7 mouse cellular contexts compared by ENCODE assay signal in the genomic region with DNA sequence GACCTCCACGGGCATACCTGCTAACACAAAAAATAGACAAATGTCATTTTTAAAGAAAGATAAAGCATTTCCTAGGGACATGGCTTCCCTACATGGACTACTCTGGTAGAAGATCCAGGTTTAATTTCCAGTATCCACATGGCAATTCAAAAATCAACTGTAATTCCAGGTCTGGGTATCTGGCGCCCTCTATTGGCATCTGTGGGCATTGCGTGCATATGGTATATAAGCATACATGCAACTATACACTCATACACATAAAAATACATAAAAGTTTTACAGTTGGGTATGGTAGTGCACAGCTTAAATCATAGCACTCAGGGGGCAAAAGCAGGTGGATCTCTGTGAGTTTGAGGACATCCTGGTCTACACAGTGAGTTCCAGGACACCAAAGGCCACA. TPM values are rescaled to one million over a fixed set of nuclear protein-coding genes. Genes with fewer than 3 reads are reported as not detected.
DNase-seq lines count a peak whose midpoint lies in the region; ATAC-seq and TF ChIP-seq lines count a peak whose summit lies in the region.

No protein-coding gene starts in this region.

- TF ChIP-seq CTCF in kidney, postnatal 0 days (IDR thresholded peaks at IDR 0.05; ENCODE audit: low read depth): peak; percentile 58
- TF ChIP-seq CTCF in E14TG2a.4 (conservative IDR thresholded peaks at IDR 0.05; ENCODE audit: low read length): peak; percentile 99

- H3K4me3 ChIP-seq in kidney, postnatal 0 days (replicated peaks; ENCODE audit: low read depth, low read length): no peak overlapping the region
- H3K4me3 ChIP-seq in kidney, embryonic 14.5 days (ENCODE audit: low read length): no peak overlapping the region
- peak overlapping the region; percentile 76 for H3K4me3 ChIP-seq in E14TG2a.4 (replicated peaks; ENCODE audit: low read length)
- H3K4me3 ChIP-seq in embryonic facial prominence, embryonic 10.5 days: no peak overlapping the region

- 59% methylated on average over 3 of the region's 3 CpGs for WGBS in kidney, postnatal 0 days
- 58% methylated on average over 3 of the region's 3 CpGs for WGBS in kidney, embryonic 14.5 days
- WGBS in embryonic facial prominence, embryonic 10.5 days: 57% methylated on average over 3 of the region's 3 CpGs

- H3K36me3 ChIP-seq in kidney, postnatal 0 days (ENCODE audit: insufficient read depth, low read length): no peaks in the 10 kb centered on the region
- H3K36me3 ChIP-seq in kidney, embryonic 14.5 days (ENCODE audit: control insufficient read depth, insufficient read depth, low read length): no peaks in the 10 kb centered on the region
- H3K36me3 ChIP-seq in E14TG2a.4 (ENCODE audit: insufficient read depth, low read length): no peaks in the 10 kb centered on the region
- no peaks in the 10 kb centered on the region for H3K36me3 ChIP-seq in embryonic facial prominence, embryonic 10.5 days (replicated peaks)

- no peak overlapping the region for H3K9ac ChIP-seq in kidney, postnatal 0 days (ENCODE audit: low read depth, low read length)
- H3K9ac ChIP-seq in kidney, embryonic 14.5 days (ENCODE audit: low read depth, low read length): no peak overlapping the region

- no peak for ATAC-seq in kidney, postnatal 0 days (replicated peaks; ENCODE audit: low FRiP score, low read depth)
- no peak for ATAC-seq in kidney, embryonic 14.5 days (ENCODE audit: low FRiP score, low TSS enrichment)
- no peak for ATAC-seq in inflammation-experienced regulatory T-cells, adult 6 months

- no peaks in the 10 kb centered on the region for H3K9me3 ChIP-seq in kidney, postnatal 0 days (replicated peaks; ENCODE audit: low read length)
- H3K9me3 ChIP-seq in kidney, embryonic 14.5 days (ENCODE audit: control insufficient read depth, low read length): no peaks in the 10 kb centered on the region
- no peaks in the 10 kb centered on the region for H3K9me3 ChIP-seq in E14TG2a.4 (ENCODE audit: low read length)
- no peaks in the 10 kb centered on the region for H3K9me3 ChIP-seq in embryonic facial prominence, embryonic 10.5 days

- no peaks in the 10 kb centered on the region for H3K27me3 ChIP-seq in kidney, postnatal 0 days (ENCODE audit: insufficient read depth, low read length)
- no peaks in the 10 kb centered on the region for H3K27me3 ChIP-seq in kidney, embryonic 14.5 days (ENCODE audit: control insufficient read depth, insufficient read depth, low read length)
- no peaks in the 10 kb centered on the region for H3K27me3 ChIP-seq in E14TG2a.4 (ENCODE audit: insufficient read depth, low read length)
- no peaks in the 10 kb centered on the region for H3K27me3 ChIP-seq in embryonic facial prominence, embryonic 10.5 days (replicated peaks; ENCODE audit: low read depth, poor library complexity, severe bottlenecking)

- H3K27ac ChIP-seq in kidney, postnatal 0 days: no peak overlapping the region
- H3K27ac ChIP-seq in kidney, embryonic 14.5 days (ENCODE audit: low read depth, low read length): no peak overlapping the region
- no peak overlapping the region for H3K27ac ChIP-seq in embryonic facial prominence, embryonic 10.5 days (replicated peaks)

- H3K4me2 ChIP-seq in kidney, postnatal 0 days (ENCODE audit: low read length): no peak overlapping the region
- no peak overlapping the region for H3K4me2 ChIP-seq in kidney, embryonic 14.5 days (replicated peaks; ENCODE audit: low read depth, low read length)

- no peaks in the 10 kb centered on the region for H3K4me1 ChIP-seq in kidney, postnatal 0 days (replicated peaks; ENCODE audit: insufficient read depth, low read length)
- H3K4me1 ChIP-seq in kidney, embryonic 14.5 days (ENCODE audit: control insufficient read depth, insufficient read depth, low read length): no peaks in the 10 kb centered on the region
- peaks cover 57% of the 10 kb centered on the region for H3K4me1 ChIP-seq in E14TG2a.4 (replicated peaks; ENCODE audit: low read depth, low read length)
- 0 out of 2 replicates have a peak, but pooled peaks cover 3% of the 10 kb centered on the region for H3K4me1 ChIP-seq in embryonic facial prominence, embryonic 10.5 days

- no peak for DNase-seq in kidney, postnatal 0 days (ENCODE audit: low spot score)
- DNase-seq in NIH3T3 (ENCODE audit: low read depth): peak; percentile 52
- peak; percentile 39 for DNase-seq in embryonic facial prominence, embryonic 10.5 days (ENCODE audit: low spot score)
- peak; percentile 18 for DNase-seq in mesoderm, embryonic 11.5 days (ENCODE audit: low read depth, low spot score)

RNA-seq across cellular contexts. Expression of gene Izumo2, which starts 4.2 kb away (rescaled TPM):
- polyA plus RNA-seq in kidney, postnatal 0 days (2015; fragmentation: Nextera tagmentation; extraction: Ambion mirVana): not detected in 2 replicates
- not detected in 2 replicates for polyA plus RNA-seq in kidney, embryonic 14.5 days (2014; fragmentation: Nextera tagmentation; extraction: Ambion mirVana)
- not detected in 2 replicates for polyA plus RNA-seq in embryonic facial prominence, embryonic 10.5 days (2016; fragmentation: Nextera tagmentation; extraction: Ambion mirVana)
- polyA plus RNA-seq in inflammation-experienced regulatory T-cells, adult 6 months (2017; shearing (Covaris generic)): not detected

RNA-seq across cellular contexts. Expression of gene Myh14, which starts 33.7 kb away (rescaled TPM):
- polyA plus RNA-seq in kidney, postnatal 0 days (2015; fragmentation: Nextera tagmentation; extraction: Ambion mirVana): 2.5 and 3.6 TPM in 2 replicates
- 1.3 and 1.8 TPM in 2 replicates for polyA plus RNA-seq in kidney, embryonic 14.5 days (2014; fragmentation: Nextera tagmentation; extraction: Ambion mirVana)
- 2.7 and 4.3 TPM in 2 replicates for polyA plus RNA-seq in embryonic facial prominence, embryonic 10.5 days (2016; fragmentation: Nextera tagmentation; extraction: Ambion mirVana)
- not detected for polyA plus RNA-seq in inflammation-experienced regulatory T-cells, adult 6 months (2017; shearing (Covaris generic))

RNA-seq across cellular contexts. Expression of gene Vrk3, which starts 43.9 kb away (rescaled TPM):
- 45.3 and 49.3 TPM in 2 replicates for polyA plus RNA-seq in kidney, postnatal 0 days (2015; fragmentation: Nextera tagmentation; extraction: Ambion mirVana)
- polyA plus RNA-seq in kidney, embryonic 14.5 days (2014; fragmentation: Nextera tagmentation; extraction: Ambion mirVana): 35.2 and 43.4 TPM in 2 replicates
- 37.5 and 39.3 TPM in 2 replicates for polyA plus RNA-seq in embryonic facial prominence, embryonic 10.5 days (2016; fragmentation: Nextera tagmentation; extraction: Ambion mirVana)
- polyA plus RNA-seq in inflammation-experienced regulatory T-cells, adult 6 months (2017; shearing (Covaris generic)): 10 to 100 TPM; 66.6 to 71.2 (median 69.7) TPM

RNA-seq across cellular contexts. Expression of gene Zfp473, which starts 46.5 kb away (rescaled TPM):
- 0.87 and 0.89 TPM in 2 replicates for polyA plus RNA-seq in kidney, postnatal 0 days (2015; fragmentation: Nextera tagmentation; extraction: Ambion mirVana)
- 2.5 and 3.1 TPM in 2 replicates for polyA plus RNA-seq in kidney, embryonic 14.5 days (2014; fragmentation: Nextera tagmentation; extraction: Ambion mirVana)
- polyA plus RNA-seq in embryonic facial prominence, embryonic 10.5 days (2016; fragmentation: Nextera tagmentation; extraction: Ambion mirVana): 3.6 and 4.2 TPM in 2 replicates
- 1 to 10 TPM in 1 of 3 experiments, under 1 TPM in 2; 0.16 to 2.1 (median 0.93) TPM for polyA plus RNA-seq in inflammation-experienced regulatory T-cells, adult 6 months (2017; shearing (Covaris generic))
